Mouse (Mus musculus): ENCODE measurements around the gene Cd22.

DNA sequence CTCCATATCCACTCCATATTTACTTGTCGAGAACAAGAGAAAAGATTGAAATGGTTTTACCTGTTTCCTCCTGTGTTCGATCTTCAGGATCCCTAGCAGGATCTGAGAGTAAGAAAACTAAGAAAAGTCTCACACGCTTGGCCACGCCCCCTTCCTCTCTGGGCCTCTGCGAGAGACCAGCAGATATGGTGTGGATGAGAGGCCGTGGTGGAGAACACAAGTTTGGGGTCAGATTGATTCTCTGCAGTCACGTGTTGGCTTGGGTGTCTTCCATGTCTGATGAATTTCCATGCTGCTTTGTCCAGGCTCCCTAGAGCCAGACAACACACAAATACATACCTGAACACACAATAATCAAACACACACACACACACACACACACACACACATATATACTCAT, at the start of gene Cd22:
- TF ChIP-seq CTCF (IDR thresholded peaks at IDR 0.05; ENCODE audit: extremely low read depth, insufficient read depth, low read length) (no peak), POLR2A (IDR thresholded peaks at IDR 0.05; ENCODE audit: extremely low read depth, insufficient read depth, low read length) (no peak)
